Mouse (Mus musculus) layer of hippocampus, adult 11-12 months (tissue): Measurements from ENCODE around the gene Srebf2.

ENCODE experiments used
- DNase-seq: peaks from one replicate; pipeline ENCODE4 v3.0.0; 2022; ENCODE audit warnings: low spot score

Gene Srebf2

GRCm38 (mm10) chr15:82183596-82183995 lies 36.6 kb downstream of the Srebf2 start:
- no peak for DNase-seq

GRCm38 (mm10) chr15:82184183-82184582 lies 37.2 kb downstream of the Srebf2 start:
- DNase-seq, result no peak

- DNase-seq, result no peak
Measured at GRCm38 (mm10) chr15:82184656-82185055, 37.7 kb downstream of the Srebf2 start.

GRCm38 (mm10) chr15:82185062-82185783 lies 38.2 kb downstream of the Srebf2 start:
- DNase-seq, result no peak

GRCm38 (mm10) chr15:82186131-82186530 lies 39.1 kb downstream of the Srebf2 start:
- DNase-seq, result no peak

GRCm38 (mm10) chr15:82186931-82187330 lies 40.0 kb downstream of the Srebf2 start:
- DNase-seq, result no peak

GRCm38 (mm10) chr15:82187401-82187800 lies 40.4 kb downstream of the Srebf2 start:
- no peak for DNase-seq

GRCm38 (mm10) chr15:82187924-82188323 lies 40.9 kb downstream of the Srebf2 start:
- no peak for DNase-seq

GRCm38 (mm10) chr15:82188481-82189240 lies 41.7 kb downstream of the Srebf2 start:
- no peak for DNase-seq

- no peak for DNase-seq
Measured at GRCm38 (mm10) chr15:82192617-82193016, 45.6 kb downstream of the Srebf2 start.

GRCm38 (mm10) chr15:82196300-82196699 lies 49.3 kb downstream of the Srebf2 start:
- no peak for DNase-seq

- DNase-seq, result no peak
Measured at GRCm38 (mm10) chr15:82197246-82197750, 50.3 kb downstream of the Srebf2 start.

GRCm38 (mm10) chr15:82197937-82198336 lies 51.0 kb downstream of the Srebf2 start:
- DNase-seq, result no peak

GRCm38 (mm10) chr15:82198342-82198741 lies 51.4 kb downstream of the Srebf2 start:
- DNase-seq, result no peak

- no peak for DNase-seq
Measured at GRCm38 (mm10) chr15:82199546-82199945, 52.6 kb downstream of the Srebf2 start.

- no peak for DNase-seq
Measured at GRCm38 (mm10) chr15:82202086-82202485, 55.1 kb downstream of the Srebf2 start.

GRCm38 (mm10) chr15:82203090-82203489 lies 56.1 kb downstream of the Srebf2 start:
- no peak for DNase-seq

- no peak for DNase-seq
Measured at GRCm38 (mm10) chr15:82203611-82204351, 56.8 kb downstream of the Srebf2 start.

- no peak for DNase-seq
Measured at GRCm38 (mm10) chr15:82204680-82205371, 57.8 kb downstream of the Srebf2 start.

- DNase-seq, result peak; percentile 72
Measured at GRCm38 (mm10) chr15:82206365-82207104, 59.6 kb downstream of the Srebf2 start.

- no peak for DNase-seq
Measured at GRCm38 (mm10) chr15:82207105-82207459, 60.1 kb downstream of the Srebf2 start.
